Mouse (Mus musculus): Measurements from ENCODE around the gene Cdc42ep4.

DNA sequence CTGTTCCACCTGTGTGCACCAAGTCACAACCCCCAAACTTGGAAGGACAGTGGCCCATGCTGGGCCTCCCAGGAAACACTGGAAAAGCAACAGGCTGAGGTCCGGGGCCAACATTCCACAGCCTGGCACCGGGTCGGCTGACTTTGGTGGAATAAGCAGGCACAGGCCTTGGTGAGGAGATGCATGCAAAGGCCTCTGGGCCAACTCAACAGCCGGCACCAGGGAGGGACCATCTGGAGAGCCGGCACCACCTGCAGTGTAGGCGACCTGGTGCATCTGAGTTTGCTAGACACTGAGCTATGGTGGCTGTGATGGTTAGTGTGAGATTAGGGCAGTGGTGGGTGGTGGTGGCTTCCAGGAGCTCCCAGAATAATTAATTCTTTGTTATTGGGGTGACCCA is 46.3 kb upstream of the Cdc42ep4 start:
- TF ChIP-seq CTCF (IDR thresholded peaks at IDR 0.05; ENCODE audit: extremely low read depth, insufficient read depth, insufficient read length, insufficient replicate concordance): no peak
- TF ChIP-seq POLR2A (IDR thresholded peaks at IDR 0.05; ENCODE audit: low read depth, low read length): no peak

All from spleen, adult 2 months (tissue).